Mouse (Mus musculus) lung, postnatal 10 days (tissue): ENCODE results near the gene Defb42.

ENCODE experiments used
- DNase-seq: peaks from one replicate; pipeline ENCODE4 v3.0.0; 2021

Defb42 gene

GRCm38 (mm10) chr14:63046691-63047090 is at the start of gene Defb42:
Gene Defb42, plus strand, starts transcription at chr14:63046991.
- DNase-seq, result no peak

- DNase-seq, result no peak
Measured at GRCm38 (mm10) chr14:62997777-62998176, 49.0 kb upstream of the Defb42 start, which contains the start of gene Defb47. Gene Defb47, plus strand, starts transcription at chr14:62998077.

- DNase-seq, result no peak
Measured at GRCm38 (mm10) chr14:62998977-62999376, 47.8 kb upstream of the Defb42 start.

GRCm38 (mm10) chr14:63002588-63002987 is 44.2 kb upstream of the Defb42 start:
- DNase-seq, result no peak

- no peak for DNase-seq
Measured at GRCm38 (mm10) chr14:63011471-63011870, 35.3 kb upstream of the Defb42 start, which contains the start of gene Defb43. Gene Defb43, plus strand, starts transcription at chr14:63011771.

- no peak for DNase-seq
Measured at GRCm38 (mm10) chr14:63013082-63013481, 33.7 kb upstream of the Defb42 start.

- no peak for DNase-seq
Measured at GRCm38 (mm10) chr14:63014667-63015066, 32.1 kb upstream of the Defb42 start.

- DNase-seq, result no peak
Measured at GRCm38 (mm10) chr14:63020524-63021156, 26.2 kb upstream of the Defb42 start.

GRCm38 (mm10) chr14:63049910-63050370 is 3.1 kb downstream of the Defb42 start, which contains the start of gene Defb30:
Gene Defb30, minus strand, starts transcription at chr14:63049960.
- no peak for DNase-seq

GRCm38 (mm10) chr14:63050769-63051168 is 4.0 kb downstream of the Defb42 start:
- DNase-seq, result peak; percentile 79

- DNase-seq, result peak; percentile 94
Measured at GRCm38 (mm10) chr14:63054729-63055128, 7.9 kb downstream of the Defb42 start.

- DNase-seq, result no peak
Measured at GRCm38 (mm10) chr14:63060361-63060760, 13.6 kb downstream of the Defb42 start.

- DNase-seq, result no peak
Measured at GRCm38 (mm10) chr14:63062184-63062583, 15.4 kb downstream of the Defb42 start.

- DNase-seq, result no peak
Measured at GRCm38 (mm10) chr14:63065391-63065790, 18.6 kb downstream of the Defb42 start.

- DNase-seq, result peak; percentile 75
Measured at GRCm38 (mm10) chr14:63066630-63067310, 20.0 kb downstream of the Defb42 start.

GRCm38 (mm10) chr14:63067708-63068107 is 20.9 kb downstream of the Defb42 start:
- no peak for DNase-seq
